Mouse (Mus musculus): ENCODE measurements at regions not wholly inside any gene's neighbourhood (a gene's known extent, or its start where the extent isn't known, plus 50 kb on each side); places are given as distances from the start of the nearest gene placed in this dataset.

DNA sequence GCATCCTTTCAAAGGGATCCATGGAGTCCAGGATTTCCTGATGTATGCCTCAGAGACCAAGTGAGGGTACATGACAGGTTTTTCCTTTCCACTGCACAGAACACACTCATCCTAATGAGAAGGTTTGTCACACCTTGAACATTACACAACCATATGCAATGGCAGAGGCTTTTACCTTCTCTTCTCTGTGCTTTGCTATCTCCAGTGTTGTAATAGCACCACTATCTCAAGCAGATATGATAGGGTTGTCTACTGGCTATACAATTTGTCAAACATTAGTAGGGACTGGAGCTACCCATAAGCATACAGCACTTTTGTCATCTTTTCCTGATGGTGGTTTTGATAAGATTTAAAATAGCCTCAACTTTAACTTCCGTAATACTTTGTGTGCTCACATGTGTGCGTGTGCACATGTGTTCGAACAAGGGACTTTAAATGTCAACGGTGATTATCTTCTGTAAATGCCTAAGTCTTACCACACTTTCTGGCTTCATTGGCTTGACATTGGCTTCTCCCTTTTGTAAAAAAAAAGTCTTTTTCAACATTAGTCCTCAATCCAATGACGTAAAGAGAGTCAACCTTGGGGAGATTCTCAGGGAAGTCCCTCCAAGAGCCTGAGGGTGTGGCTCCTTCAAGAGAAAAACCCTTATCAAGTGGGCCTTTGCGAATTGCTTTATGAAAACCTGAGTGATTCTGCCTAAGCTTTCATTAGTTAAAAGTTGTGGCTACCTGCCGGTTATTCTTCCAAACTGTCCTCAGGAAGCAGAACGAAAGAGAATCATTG lies 513.1 kb upstream of the 4930412O13Rik start:
- TF ChIP-seq POLR2A (IDR thresholded peaks at IDR 0.05; ENCODE audit: extremely low read depth, insufficient read depth, low read length) (no peak), CTCF (IDR thresholded peaks at IDR 0.05; ENCODE audit: low read depth, low read length) (no peak)
